ENCODE assay signal across 22 mouse cellular contexts in genomic region chr15:97881423-97881822, GRCm38 (mm10). TPM values are rescaled to one million over a fixed set of nuclear protein-coding genes. Genes with fewer than 3 reads are reported as not detected.
DNase-seq lines count a peak whose midpoint lies in the region; ATAC-seq lines count a peak whose summit lies in the region.
"Had no signal": no experiment of that assay in that cellular context is flagged by ENCODE, and none has a peak within 500 bp of the region (broad histone marks: within the 10 kb centered on the region; RNA-seq: fewer than 3 reads in every experiment).

No protein-coding gene starts in this region.

- H3K27ac ChIP-seq in kidney, embryonic 14.5 days (ENCODE audit: low read depth, low read length): no peak overlapping the region
- H3K27ac ChIP-seq in midbrain, embryonic 11.5 days (ENCODE audit: low read depth, low read length): no peak overlapping the region
- H3K27ac ChIP-seq in midbrain, embryonic 15.5 days: no peak overlapping the region
- H3K27ac ChIP-seq: embryonic facial prominence, embryonic 12.5 days; embryonic facial prominence, embryonic 15.5 days; gastrocnemius, adult 2 months; hindbrain, embryonic 12.5 days had no signal

- ATAC-seq in kidney, embryonic 14.5 days (ENCODE audit: low FRiP score, low TSS enrichment): no peak
- no peak for ATAC-seq in midbrain, embryonic 11.5 days (ENCODE audit: low FRiP score)
- no peak for ATAC-seq in midbrain, embryonic 15.5 days (replicated peaks)
- ATAC-seq: activated CD4-positive, CD25-positive, alpha-beta regulatory T cell, adult 4 months; forebrain, embryonic 14.5 days; forebrain, postnatal 0 days had no signal

- no peak overlapping the region for H3K9ac ChIP-seq in kidney, embryonic 14.5 days (ENCODE audit: low read depth, low read length)
- no peak overlapping the region for H3K9ac ChIP-seq in midbrain, embryonic 11.5 days (ENCODE audit: low read length)
- no peak overlapping the region for H3K9ac ChIP-seq in midbrain, embryonic 15.5 days
- H3K9ac ChIP-seq: embryonic facial prominence, embryonic 12.5 days; embryonic facial prominence, embryonic 15.5 days; forebrain, postnatal 0 days; hindbrain, embryonic 12.5 days had no signal

- H3K4me3 ChIP-seq in kidney, embryonic 14.5 days (ENCODE audit: low read length): no peak overlapping the region
- no peak overlapping the region for H3K4me3 ChIP-seq in midbrain, embryonic 11.5 days (ENCODE audit: low read depth, low read length)
- no peak overlapping the region for H3K4me3 ChIP-seq in midbrain, embryonic 15.5 days
- H3K4me3 ChIP-seq: embryonic facial prominence, embryonic 12.5 days; embryonic facial prominence, embryonic 15.5 days; gastrocnemius, adult 2 months; hindbrain, embryonic 12.5 days had no signal

- DNase-seq in kidney, adult 11 months: peak; percentile 76
- DNase-seq in kidney, adult 8-10 months: peak; percentile 81
- DNase-seq in kidney, postnatal 14 days: no peak
- peak; percentile 31 for DNase-seq in midbrain, embryonic 11.5 days (ENCODE audit: low spot score, missing footprints)
- no peak for DNase-seq in spleen, adult 12 weeks (ENCODE audit: low spot score)
- DNase-seq: adrenal gland, postnatal 10 days; adrenal gland, postnatal 36 days; cerebellum, adult 18-20 months; cerebellum, adult 9-11 months; cerebellum, postnatal 25 days; forebrain, postnatal 0 days; gastrocnemius, adult 2 months; gastrocnemius, postnatal 14 days; heart, adult 11 months had no signal

- no peaks in the 10 kb centered on the region for H3K36me3 ChIP-seq in kidney, embryonic 14.5 days (ENCODE audit: control insufficient read depth, insufficient read depth, low read length)
- H3K36me3 ChIP-seq in midbrain, embryonic 11.5 days (ENCODE audit: control insufficient read depth, insufficient read depth, low read length): no peaks in the 10 kb centered on the region
- H3K36me3 ChIP-seq in midbrain, embryonic 15.5 days (replicated peaks): no peaks in the 10 kb centered on the region
- H3K36me3 ChIP-seq: embryonic facial prominence, embryonic 12.5 days; embryonic facial prominence, embryonic 15.5 days; hindbrain, embryonic 12.5 days had no signal

- WGBS in kidney, embryonic 14.5 days: 87% methylated on average over 8 of the region's 8 CpGs
- WGBS in midbrain, embryonic 11.5 days: 91% methylated on average over 8 of the region's 8 CpGs
- WGBS in midbrain, embryonic 15.5 days: 94% methylated on average over 8 of the region's 8 CpGs

- H3K4me2 ChIP-seq in kidney, embryonic 14.5 days (replicated peaks; ENCODE audit: low read depth, low read length): no peak overlapping the region
- H3K4me2 ChIP-seq in midbrain, embryonic 11.5 days: no peak overlapping the region
- no peak overlapping the region for H3K4me2 ChIP-seq in midbrain, embryonic 15.5 days
- H3K4me2 ChIP-seq: embryonic facial prominence, embryonic 12.5 days; embryonic facial prominence, embryonic 15.5 days; heart, embryonic 11.5 days; hindbrain, embryonic 12.5 days had no signal

- no peaks in the 10 kb centered on the region for H3K9me3 ChIP-seq in kidney, embryonic 14.5 days (ENCODE audit: control insufficient read depth, low read length)
- no peaks in the 10 kb centered on the region for H3K9me3 ChIP-seq in midbrain, embryonic 11.5 days (ENCODE audit: control insufficient read depth, low read length)
- H3K9me3 ChIP-seq in midbrain, embryonic 15.5 days: no peaks in the 10 kb centered on the region
- H3K9me3 ChIP-seq: embryonic facial prominence, embryonic 12.5 days; embryonic facial prominence, embryonic 15.5 days; hindbrain, embryonic 12.5 days had no signal

- no peaks in the 10 kb centered on the region for H3K27me3 ChIP-seq in kidney, embryonic 14.5 days (ENCODE audit: control insufficient read depth, insufficient read depth, low read length)
- H3K27me3 ChIP-seq in midbrain, embryonic 11.5 days (ENCODE audit: control insufficient read depth, insufficient read depth, low read length): no peaks in the 10 kb centered on the region
- H3K27me3 ChIP-seq in midbrain, embryonic 15.5 days (replicated peaks): no peaks in the 10 kb centered on the region
- H3K27me3 ChIP-seq: embryonic facial prominence, embryonic 12.5 days; embryonic facial prominence, embryonic 15.5 days; hindbrain, embryonic 12.5 days had no signal

- H3K4me1 ChIP-seq in kidney, embryonic 14.5 days (ENCODE audit: control insufficient read depth, insufficient read depth, low read length): no peaks in the 10 kb centered on the region
- H3K4me1 ChIP-seq in midbrain, embryonic 11.5 days (ENCODE audit: control insufficient read depth, insufficient read depth, low read length): no peaks in the 10 kb centered on the region
- no peaks in the 10 kb centered on the region for H3K4me1 ChIP-seq in midbrain, embryonic 15.5 days
- H3K4me1 ChIP-seq: embryonic facial prominence, embryonic 12.5 days; hindbrain, embryonic 12.5 days had no signal

RNA-seq across cellular contexts. Expression of gene Vdr, which starts 29.0 kb away (rescaled TPM):
- polyA plus RNA-seq in kidney, embryonic 14.5 days (2014; fragmentation: Nextera tagmentation; extraction: Ambion mirVana): 1.4 and 2.8 TPM in 2 replicates
- 0.10 and 0.38 TPM in 2 replicates for polyA plus RNA-seq in midbrain, embryonic 11.5 days (2014; fragmentation: Nextera tagmentation; extraction: Ambion mirVana)
- 0.08 and 0.10 TPM in 2 replicates for polyA plus RNA-seq in midbrain, embryonic 15.5 days (2015; fragmentation: Nextera tagmentation; extraction: Ambion mirVana)

RNA-seq across cellular contexts. Expression of gene Hdac7, which starts 37.1 kb away (rescaled TPM):
- 32.2 and 34.1 TPM in 2 replicates for polyA plus RNA-seq in kidney, embryonic 14.5 days (2014; fragmentation: Nextera tagmentation; extraction: Ambion mirVana)
- polyA plus RNA-seq in midbrain, embryonic 11.5 days (2014; fragmentation: Nextera tagmentation; extraction: Ambion mirVana): 14.6 and 16.7 TPM in 2 replicates
- 31.8 and 34.5 TPM in 2 replicates for polyA plus RNA-seq in midbrain, embryonic 15.5 days (2015; fragmentation: Nextera tagmentation; extraction: Ambion mirVana)

Comparison
In these comparisons a context has a peak if more than half of its experiments do, and no peak if none do; other contexts are left out.
1. DNase-seq: peak in kidney, adult 11 months (single experiment), kidney, adult 8-10 months (2 of 2) and midbrain, embryonic 11.5 days (single experiment); none in kidney, postnatal 14 days (single experiment) and spleen, adult 12 weeks (single experiment).